Mouse (Mus musculus) adrenal gland, postnatal 36 days (tissue): ENCODE measurements around the gene Pdss2. TPM values are rescaled to one million over a fixed set of nuclear protein-coding genes. Genes with fewer than 3 reads are reported as not detected.

Experiments used
- DNase-seq, 2 experiments: peaks; one replicate each; pipeline ENCODE4 v3.0.0; 2021; ENCODE audit warnings: mixed read lengths in 1 of 2
- total RNA-seq, 2 experiments: library from RNA; stranded (reverse); gene quantifications; 2 replicates each; pipeline ENCODE4 v1.2.3; 2021

Gene Pdss2
- total RNA-seq, 2 experiments from 2014 or later: 17.2 to 19.6 TPM

DNA sequence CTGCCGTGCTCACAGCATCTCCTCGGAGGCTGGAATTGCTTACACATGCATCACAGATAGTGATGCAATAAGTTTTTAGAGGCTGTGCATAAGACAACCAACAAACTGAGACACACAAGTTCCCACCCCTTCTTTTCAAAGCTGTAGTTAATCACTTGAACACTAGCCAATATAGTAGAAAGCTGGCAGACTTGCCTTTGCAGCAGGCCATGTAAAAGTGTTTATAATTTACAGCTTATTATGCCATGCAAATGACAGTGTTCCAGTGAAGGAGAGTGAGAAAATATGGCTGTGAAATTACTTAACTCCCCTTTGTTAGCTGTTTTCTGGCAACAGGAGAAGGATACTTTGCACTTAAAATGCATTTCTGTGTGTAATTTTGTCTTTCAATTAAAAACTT lies 90.9 kb downstream of the Pdss2 start:
- no peak for DNase-seq

DNA sequence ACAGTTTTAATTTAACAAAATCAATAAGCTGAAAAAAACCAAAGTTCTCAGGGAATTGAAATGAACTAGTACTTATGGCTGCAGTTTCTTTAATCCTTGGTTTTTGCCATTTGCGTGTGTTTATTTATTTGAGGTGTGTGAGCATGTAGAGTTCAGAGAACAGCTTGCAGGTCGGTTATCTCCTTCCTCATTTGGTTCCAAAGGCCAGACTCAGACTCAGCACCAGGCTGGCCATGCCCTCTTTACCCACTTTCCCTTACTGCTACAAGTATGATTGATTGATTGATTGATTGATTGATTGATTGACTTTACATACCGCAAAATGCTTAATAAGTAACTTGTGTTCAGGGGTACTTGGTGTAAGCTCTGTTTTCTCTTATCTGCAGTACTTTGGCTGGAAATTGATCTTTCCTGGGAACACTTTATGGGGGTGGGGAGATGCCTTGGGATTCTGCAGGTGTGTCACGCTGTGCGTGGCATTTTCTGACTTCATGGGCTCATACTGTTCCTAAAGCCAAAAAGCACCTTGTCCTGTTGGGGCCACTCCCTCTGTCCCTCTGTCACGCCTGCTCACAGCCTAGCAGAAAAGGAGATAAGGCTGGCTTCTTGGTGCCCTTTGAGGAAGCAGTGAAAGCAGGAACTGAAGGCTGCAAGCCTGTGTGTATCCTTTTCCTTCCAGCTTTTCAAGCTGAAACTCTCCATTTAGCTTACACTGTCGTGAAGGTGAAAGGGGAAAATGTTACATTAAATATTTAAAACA lies 91.6 kb downstream of the Pdss2 start:
- no peak for DNase-seq

DNA sequence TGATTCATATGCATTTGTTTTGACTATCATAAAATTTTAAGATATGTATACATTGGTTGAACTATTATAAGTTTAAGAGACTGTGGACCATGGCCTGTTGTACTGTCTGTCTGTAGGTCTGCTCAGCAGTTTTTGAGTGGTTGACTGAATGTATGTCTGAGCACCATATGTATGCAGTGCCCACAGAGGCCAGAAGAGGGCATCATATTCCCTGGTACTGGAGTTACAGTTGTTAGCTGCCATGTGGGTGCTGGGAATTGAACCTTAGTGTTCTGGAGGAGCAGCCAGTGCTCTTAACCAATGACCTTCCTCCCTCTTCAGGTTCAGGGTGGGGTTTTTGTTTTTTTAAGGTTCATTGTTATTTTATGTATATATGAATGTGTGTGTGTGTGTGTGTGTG lies 93.9 kb downstream of the Pdss2 start:
- DNase-seq: no peak

DNA sequence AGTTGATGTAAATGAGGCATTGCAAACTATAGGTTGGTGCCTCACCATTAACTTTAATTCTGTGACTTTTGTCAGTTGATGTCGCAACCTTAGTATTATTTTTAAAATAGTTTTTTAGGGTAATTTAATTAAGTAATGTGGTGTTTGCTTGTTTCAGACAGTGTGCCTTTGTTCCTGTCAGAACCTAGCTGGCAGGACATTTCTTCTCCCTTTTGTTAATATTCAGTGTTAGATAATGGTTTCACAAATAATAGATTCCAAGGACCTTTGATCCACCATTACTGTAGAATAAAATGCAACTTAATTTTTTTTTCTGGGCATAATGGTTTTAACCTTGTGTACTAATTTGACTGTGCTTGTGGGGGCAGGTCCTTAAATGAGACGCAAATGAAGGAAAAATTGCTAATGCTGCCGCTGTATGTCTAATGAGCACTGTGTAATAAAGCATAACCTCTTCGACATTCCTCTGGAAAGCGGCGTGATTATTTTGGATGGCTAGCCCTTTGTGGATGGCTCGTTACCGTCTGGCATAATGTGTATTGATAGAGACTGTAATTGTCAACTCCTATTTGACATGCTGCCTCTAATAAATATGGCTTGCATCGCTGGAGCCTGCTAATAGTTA lies 96.2 kb downstream of the Pdss2 start:
- DNase-seq: no peak

DNA sequence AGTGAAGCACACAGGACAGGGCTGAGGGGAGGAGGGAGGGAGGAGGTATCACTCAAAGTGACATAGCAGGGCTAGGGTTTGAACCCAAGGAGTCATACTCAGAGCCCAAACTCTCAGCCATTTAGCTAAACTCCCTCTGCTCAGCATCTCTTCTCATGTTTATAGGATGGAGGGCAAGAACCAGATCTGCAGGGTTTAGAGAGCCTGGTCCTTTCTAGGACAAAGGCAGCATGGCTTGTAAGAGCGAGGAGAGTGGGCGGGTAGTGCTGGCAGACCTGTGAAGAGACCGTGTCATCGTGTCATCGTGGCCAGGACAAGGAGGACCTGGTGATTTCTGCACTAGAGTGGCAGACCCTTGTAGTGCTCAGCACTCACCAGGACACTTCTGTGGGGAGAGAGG lies 99.7 kb downstream of the Pdss2 start:
- no peak for DNase-seq

DNA sequence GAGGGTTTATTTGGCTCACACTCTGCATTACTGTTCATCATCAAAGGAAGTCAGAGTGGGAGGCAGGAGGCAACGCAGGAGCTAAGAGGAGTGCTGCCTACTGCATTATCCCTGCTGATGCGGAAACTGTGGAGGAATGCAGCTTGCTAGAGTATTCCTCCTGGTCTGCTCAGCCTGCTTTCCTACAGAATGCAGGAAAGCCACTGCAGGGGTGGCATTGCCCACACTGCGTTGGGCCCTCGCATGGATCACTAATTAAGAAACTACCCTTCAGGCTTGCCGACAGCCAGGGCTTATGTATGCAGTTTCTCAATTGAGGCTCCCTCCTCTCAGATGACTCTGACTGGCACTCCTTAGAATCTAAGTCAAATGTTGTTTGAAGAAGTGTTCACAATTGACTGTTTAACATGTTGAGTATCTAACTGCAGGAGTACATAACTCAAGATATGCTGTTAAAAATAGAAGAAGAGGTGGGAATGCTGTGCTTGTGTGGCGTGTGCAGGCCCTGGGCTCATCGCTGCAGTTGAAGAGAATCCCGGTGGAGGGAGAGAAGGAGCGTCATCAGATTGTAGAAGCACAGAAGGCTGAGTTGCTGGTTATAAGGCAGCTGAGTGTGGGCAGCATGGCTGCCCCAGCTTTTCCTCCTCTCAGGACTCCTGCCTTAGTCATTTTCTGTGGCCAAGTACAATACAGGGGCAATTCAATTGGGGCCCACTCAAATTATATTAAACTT lies 101.3 kb downstream of the Pdss2 start:
- no peak for DNase-seq

DNA sequence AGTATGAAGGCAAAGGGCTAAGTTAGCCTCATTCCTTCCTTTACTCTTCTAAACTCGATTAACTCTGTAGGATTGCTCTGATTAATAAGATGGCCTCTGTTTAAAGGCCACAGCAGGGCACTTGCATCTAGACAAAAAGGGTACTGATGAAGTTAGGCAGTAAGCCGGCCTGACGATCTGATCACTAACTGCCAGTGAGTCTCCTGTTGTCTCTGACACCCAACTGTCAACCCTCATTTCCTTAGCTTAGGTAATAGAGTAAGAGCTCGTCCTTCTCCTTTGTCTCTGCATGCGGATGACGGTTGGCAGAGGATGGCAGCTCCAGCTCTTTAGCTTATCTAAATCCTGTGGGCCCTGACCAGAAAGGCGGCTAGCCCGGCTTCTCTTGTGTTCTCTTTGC lies 102.1 kb downstream of the Pdss2 start:
- DNase-seq: no peak

DNA sequence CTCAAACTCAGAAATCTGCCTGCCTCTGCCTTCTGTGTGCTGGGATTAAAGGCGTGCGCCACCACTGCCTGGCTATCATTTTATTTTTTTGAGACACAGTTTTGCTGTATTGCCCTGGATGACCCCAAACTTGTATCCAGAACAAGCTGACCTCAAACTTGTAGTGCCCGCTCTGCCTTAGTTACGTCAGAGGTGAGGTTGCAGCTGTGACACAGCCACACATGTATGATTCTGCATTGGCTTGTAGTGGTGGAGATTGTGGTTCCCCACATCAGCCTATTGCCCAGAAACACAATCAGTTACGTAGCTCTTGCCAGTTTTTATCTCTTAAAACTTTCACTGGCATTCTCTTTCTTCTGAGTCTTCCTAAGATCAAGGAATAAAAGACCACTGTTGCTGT lies 108.5 kb downstream of the Pdss2 start:
- DNase-seq: no peak

DNA sequence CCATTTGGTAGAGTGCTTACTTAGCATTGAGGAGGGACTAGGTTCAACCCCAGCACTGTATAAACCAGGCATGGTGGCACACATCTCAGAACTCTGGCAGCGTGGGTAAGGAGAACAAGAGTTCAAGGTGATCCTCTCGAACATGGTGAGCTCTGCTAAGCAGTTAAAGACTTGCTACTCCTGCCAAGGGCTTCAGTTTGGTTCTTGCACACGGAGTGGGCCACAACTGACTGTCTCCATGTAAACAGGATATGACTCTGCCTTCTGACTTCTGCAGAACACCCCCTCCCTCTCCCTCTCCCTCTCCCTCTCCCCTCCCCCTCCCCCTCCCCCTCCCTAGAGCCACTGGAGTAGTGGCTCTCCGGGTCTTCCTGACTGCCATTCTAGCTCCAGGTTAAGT lies 109.4 kb downstream of the Pdss2 start:
- DNase-seq: no peak

DNA sequence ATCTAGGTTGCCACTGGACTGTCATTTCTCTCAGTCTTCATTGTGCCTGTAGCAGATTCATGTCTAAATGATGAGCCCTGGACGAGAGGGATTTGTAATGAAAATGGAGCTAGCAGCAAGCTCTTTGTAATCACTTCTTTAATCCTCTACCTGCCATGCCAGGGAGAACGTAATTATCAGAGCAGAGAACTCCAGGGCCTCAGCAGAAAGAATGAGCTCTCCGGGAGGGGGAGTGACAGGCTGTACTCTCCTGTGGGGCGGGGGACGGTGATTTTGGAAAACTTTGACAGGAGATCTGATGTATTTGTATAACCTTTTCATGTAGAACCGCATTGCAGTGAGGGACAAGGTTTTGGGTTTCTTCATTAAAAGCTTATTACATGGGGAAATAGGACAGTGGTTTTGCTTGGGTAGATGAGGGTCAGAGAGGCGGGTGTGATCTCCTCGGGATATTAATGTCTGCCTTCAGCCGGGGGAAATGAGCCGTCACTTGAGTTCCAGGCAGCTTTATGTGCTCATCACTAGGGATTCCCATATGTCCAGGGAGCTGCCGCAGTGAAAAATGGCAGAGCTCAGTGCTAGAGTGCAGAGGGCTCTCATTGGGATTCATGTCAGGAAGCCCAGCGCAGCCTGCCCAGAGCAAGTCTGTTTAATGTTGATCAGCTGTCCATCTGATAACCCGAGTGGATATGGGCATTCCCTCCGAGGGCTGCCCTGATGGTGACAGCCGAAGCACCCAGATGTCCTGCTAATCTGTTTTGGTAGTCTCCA lies 110.8 kb downstream of the Pdss2 start:
- DNase-seq: no peak

DNA sequence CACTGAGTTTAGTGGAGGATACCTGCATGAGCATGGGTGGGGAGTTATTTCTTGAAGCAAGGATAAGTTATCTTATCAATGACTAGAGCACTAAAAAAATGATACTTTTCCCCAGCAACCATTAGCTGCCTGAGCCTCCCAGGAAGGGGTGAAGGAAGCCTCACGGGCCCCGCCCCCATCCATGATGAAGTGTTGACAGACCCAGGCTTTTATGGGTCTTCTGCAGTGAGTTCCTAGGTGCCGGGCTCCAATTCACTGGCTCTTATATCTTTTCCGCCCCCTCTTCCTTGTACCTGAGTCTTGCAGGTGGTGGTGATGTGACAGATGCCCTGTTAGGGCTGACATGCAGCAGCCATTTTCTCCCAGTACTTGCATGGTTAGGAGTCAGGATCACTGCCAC lies 114.6 kb downstream of the Pdss2 start:
- DNase-seq: no peak

DNA sequence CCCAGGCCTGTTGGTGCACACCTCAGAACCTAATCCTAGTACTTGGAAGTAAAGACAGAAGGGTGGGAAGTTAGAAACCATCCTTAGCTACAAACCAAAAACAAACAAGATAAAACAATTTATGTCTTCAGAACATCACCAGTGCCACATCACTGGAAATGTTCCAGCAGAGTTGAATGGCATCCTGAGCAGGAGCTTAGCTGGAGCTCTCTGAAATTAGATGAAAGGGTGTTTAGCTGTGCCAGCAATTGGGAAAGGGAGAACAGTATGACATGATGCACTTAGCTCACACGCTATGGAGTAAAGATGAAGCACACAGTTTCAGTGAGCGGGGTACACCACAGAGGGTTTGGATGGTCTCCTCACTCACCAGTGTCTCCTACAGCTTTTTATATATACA lies 115.8 kb downstream of the Pdss2 start:
- no peak for DNase-seq

DNA sequence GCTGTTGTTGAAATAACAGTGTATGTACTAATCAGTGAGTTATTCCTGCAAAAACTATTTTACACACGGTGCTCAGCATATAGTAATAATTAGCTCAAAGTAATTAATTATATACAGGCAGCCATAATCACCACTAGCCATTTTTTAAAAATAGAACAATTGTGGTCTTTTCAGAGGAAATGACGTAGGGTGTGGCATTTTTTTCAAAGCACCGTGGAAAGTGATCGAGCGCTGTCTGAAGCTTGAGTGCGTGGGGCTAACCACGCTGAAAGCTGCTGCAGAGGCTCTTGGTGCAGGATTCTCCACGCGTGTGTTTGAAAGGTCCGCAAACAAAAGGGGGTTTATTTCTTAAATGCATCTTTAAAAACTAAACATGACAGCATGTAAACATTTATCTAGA lies 118.5 kb downstream of the Pdss2 start:
- DNase-seq: no peak

DNA sequence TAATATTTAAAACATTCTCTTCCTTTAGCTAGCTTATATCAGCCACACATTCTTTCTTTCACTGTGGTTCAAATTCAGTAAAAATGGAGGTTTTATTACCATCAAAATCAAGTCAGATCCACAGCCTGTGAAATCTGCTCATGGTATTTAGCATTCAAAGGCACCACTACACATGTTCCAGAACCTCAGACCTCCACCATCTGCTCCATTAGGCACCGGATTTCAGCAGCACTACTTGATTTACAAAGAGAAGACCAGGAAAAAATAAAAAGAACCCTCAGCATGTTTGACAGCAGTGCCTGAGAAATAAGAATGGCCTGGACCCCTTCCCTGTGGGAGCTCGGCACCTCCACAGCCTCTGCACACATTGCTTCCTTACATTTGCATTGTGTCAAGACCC lies 128.4 kb downstream of the Pdss2 start:
- no peak for DNase-seq

DNA sequence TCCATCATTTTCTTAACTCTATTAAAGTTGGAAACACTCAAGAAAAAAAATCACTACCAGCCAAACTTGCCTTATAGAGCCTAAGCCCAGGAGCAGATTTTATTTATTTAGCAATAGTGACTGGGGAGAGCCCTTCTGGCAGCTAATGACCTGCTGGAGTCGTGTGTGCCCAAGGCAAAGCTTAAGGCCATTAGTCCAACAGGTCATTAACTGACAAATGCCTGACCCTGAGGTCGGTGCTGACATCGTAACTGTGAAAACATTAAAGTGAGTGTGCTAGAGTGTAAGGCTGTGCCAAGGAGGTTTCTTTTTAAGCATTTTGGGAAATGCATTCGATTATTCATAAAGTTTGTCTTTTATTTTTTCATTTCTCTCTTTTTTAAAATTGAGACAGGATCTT lies 136.6 kb downstream of the Pdss2 start:
- peak in 1 of 2 experiments; percentile 25 for DNase-seq

DNA sequence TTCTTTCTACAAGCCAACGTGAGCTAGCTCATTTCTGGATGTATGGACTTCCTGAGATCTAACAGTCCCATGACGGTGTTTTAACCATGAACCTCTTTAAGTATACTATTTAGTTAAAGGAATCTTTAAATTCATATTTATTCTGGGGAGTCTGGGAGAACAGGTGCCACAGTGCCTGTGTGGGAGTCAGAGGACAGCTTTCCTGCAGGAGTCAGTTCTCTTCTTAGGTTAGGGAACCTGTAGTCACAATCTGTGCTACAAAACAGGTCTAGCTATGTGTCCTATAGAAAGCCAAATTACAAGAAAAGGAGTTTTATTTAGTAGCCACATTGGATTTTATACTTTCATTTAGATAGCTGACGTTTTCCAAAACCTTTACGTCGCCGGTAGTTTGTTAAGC lies 141.7 kb downstream of the Pdss2 start:
- no peak for DNase-seq

DNA sequence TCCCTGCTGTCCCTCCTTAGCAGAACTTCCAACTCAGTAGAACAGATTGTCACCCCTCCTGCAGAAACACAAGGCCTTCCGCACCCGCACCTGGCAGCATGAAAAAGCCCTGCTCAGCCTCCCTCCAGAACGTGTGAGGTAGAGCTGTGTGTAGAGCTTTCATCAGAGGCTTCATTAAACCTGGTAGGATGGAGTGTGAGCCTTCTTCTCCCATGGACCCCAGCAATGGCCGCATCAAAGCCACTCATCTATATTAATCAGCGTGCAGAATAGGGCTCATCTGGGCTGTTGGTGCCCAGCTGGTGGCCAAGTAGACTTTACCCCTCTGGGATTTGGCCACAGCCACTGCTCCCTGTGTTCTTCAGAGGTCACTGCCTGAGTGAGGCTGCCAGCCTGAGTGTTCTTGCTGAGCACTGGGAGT lies 142.2 kb downstream of the Pdss2 start:
- DNase-seq: peak in 1 of 2 experiments; percentile 17

DNA sequence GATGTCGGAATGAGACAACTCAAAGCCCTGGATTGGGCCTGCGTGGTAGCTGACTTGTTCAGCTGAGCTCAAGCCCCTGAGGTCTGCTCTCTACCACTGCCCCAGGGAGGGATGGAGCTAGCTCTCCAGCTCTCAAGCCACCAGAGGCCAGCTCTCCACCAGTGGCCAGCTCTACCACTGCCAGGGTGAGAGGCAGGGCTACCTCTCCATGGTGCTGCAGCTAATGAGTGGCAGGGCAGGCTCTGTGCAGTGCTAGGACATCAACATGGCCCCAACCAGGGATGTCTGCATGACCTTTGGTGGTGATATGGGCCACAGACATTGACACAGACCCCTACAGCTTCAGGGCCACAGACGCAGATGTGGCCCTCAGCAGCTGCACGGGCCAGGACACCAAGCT lies 144.6 kb downstream of the Pdss2 start:
- DNase-seq: no peak

DNA sequence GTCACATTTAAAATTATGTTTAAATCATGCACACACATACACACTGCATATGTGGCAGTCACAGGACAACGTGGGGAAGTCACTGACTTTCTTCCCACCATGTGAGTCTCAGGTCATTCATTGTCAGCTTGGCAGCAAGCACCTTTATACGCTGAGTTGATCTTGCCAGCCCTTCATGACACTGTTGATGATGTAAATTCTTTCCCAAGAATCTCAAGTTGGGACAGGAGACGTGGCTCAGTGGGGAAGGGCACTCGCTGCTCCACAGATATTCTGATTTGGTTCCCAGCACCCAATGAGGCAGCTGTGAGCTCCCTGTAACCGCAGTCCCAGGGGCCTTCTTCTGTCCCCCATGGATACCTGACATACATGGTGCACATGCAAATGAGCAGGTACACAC lies 147.3 kb downstream of the Pdss2 start:
- no peak for DNase-seq

DNA sequence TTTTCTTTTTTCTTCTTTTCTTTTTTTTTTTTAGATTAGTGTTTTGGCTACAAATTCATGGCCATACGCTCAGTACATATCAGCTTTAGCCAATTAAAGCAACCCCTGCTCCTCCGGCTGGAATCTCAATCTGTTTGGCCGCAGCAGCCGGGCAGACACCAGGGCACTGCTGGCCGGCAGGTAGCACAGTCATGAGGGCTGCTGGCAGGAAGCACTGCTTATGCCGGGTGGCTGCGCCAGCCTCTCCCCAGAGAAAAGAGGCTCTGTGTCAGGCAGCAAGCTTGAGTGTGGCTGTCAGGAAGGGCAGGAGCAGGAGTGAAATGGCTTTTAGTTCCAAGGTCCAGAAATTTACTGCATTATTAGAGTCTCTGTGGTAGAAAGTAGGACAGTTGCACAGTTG lies 151.0 kb downstream of the Pdss2 start:
- peak; percentile 5 to 60 for DNase-seq

DNA sequence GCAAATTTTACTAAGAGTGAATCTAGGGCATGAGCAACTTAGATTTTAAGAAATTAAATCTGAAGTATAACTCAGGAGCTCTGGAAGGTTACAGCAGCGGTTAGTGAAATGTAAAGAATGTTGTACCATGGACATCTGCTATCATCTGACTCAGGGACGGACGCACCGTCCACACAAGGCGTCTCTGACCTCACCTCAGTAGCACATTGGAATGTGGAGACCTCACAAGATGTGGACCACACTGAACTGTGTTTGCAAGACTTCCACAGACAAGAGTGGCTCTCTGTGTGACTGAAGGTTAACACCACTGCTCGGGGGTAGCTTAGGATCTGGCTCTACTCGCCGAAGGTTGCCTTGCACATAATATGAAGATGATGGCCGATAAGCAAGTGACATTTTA lies 151.7 kb downstream of the Pdss2 start:
- DNase-seq: no peak

DNA sequence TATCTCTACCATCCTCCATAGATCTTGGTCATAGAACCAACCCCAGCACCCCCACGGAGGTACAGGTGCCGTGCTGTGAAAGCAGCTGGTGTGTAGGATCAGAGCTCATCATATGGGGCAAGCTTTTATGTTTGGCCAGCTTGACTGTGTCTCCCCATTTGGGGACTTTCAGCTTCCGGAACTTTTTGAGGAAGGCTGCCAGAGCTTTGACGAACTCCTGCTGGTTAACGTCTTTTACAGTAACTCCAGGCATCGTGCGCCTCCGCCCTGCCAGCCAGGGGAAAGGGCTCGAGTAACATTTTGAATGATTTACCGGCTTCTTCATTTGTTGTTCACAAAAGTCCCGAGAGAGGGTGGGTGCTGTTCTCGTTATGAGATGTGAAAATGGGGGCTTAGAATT lies 152.4 kb downstream of the Pdss2 start:
- DNase-seq: no peak

DNA sequence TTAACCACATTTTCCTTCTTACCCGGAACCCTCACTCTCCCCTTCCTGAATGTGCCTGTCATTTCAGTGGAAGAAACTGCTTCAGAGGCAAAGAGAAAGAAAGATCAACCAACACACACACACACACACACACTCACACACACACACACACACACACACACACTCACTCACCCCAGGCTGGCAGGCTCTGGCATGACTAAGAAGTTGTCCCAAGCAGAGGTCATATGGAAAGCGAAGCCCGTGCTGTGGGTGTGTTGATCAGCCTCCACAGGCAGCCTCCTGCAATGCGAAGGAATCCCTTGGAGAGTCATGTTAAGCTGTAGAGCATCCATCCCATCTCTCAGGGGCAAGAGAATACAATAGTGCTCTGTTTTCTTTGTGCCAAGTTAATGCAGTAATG lies 154.0 kb downstream of the Pdss2 start:
- DNase-seq: peak; percentile 33 to 34
